Mouse (Mus musculus) neural tube, embryonic 10.5 days (tissue): ENCODE results near the gene Antxr2.

Experiments used
- DNase-seq: peaks from one replicate; pipeline ENCODE4 v3.0.0-alpha.2; 2017; ENCODE audit warnings: low spot score; ENCODE audit errors: extremely low spot score

Gene Antxr2

GRCm38 (mm10) chr5:97995881-97996280 is 35.0 kb downstream of the Antxr2 start:
- DNase-seq = no peak

DNA sequence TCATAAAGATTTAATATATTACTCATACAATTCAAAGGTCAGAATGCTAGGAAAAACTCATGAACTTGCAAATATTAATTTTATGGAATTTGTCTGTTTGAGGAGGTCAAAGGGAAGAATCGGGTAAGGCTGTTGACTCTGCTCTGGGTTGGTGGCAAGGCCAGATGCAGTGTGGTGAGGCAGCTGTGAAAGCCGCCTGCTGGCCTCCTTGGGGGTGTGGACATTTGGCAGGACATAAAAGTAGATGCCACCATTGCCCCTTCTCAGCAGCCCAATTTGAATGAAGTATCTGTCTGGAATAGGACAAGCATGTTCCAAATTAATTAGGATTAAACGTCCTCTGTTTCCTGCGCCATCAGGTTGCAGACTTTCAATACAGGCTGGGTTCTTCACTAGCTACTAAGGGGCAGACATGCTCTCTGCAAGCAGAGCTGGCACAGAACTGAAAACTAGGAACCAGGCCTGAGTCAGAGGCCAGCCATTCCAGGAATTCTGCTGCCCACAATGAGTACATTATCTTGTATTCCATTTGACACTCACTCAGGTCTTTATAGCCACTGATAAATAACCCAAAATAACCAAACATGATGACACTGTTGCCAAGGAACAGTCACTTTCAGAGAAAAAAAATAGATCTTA is 44.1 kb downstream of the Antxr2 start:
- no peak for DNase-seq

GRCm38 (mm10) chr5:97983375-97983774 is 47.5 kb downstream of the Antxr2 start:
- no peak for DNase-seq

GRCm38 (mm10) chr5:97980472-97980871 is 50.4 kb downstream of the Antxr2 start:
- peak; percentile 23 for DNase-seq

DNA sequence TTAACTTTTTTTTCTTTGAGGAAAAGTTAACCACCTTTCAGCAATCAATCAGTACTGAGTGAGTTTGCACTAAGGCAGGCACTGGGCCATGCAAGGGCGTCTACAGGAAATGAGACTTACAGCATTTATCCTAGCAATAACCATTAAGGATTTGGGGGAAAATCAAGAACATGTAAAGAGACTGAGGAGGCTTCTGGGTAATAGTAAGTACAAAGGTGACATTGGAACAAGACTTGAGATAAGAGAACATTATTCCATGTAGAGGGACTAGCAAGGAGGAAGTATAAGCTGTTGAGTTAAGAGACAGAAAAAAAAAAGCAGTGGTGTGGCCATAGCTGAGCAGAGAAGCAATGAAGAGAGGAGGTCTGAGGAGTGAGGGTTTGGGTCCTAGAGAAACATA is 57.5 kb downstream of the Antxr2 start:
- no peak for DNase-seq

GRCm38 (mm10) chr5:97972029-97972428 is 58.8 kb downstream of the Antxr2 start:
- no peak for DNase-seq

- DNase-seq = no peak
These were observed 59.6 kb downstream of the Antxr2 start for GRCm38 (mm10) chr5:97971236-97971635.

DNA sequence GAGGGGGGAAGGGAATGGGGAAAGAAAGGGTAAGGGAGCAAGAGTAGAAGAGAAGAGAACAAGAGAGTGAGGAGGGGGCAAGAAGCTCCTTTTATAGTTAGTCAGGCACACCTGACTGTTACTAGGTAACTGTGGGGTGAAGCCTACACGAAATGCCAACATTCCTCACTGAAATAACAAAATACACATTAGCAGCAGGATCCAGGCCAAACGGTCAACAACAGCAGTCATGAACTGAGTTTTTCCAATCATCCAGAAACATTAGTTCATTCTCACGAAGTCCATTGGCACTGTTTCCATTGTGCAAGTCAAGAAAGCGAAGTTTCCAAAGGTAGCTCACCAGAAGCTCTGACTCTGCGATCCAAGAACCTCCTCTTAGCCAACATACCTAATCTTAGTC is 63.8 kb downstream of the Antxr2 start:
- DNase-seq = no peak

DNA sequence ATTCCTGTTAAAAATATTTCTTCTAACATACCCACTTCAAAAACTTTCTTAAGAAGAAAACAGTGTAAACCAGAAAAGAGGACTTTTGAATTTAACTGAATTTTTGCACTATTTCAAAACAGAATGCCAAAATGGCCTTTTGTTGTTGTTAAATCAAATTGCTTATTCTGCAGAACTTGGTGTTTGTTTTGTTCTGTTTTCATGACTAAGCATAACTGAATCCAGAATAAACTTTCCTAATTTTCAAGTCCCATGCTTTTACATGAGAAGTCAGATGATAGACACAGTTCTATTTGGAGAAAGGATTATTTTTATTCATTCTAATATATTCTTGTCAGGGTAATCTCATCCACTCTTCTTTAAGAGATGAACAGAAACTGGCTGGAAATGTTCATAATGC is 64.7 kb downstream of the Antxr2 start:
- no peak for DNase-seq

DNA sequence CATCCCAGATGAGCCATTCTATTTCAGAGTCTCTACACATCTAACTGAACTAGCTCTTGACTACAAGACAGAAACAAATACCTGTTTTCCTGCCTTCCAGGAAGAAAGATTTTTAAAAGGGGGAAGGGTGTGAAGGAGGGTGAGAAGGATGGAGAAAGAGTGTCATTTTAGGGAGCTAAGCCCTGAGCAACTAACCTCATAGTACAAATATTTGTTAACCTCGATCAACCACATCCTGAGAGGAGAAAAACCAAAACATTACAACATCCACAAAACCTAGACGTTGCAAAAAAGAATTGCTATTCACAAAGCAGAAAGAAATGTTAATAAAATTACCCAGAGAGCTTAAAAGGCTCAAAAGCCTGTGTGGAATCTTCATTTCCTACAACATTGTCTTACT is 66.4 kb downstream of the Antxr2 start:
- DNase-seq = no peak

- no peak for DNase-seq
These were observed 68.3 kb downstream of the Antxr2 start for GRCm38 (mm10) chr5:97962512-97962911.

- no peak for DNase-seq
These were observed 69.1 kb downstream of the Antxr2 start for GRCm38 (mm10) chr5:97961786-97962185.

GRCm38 (mm10) chr5:97959651-97960050 is 71.2 kb downstream of the Antxr2 start:
- DNase-seq = no peak

- DNase-seq = no peak
These were observed 71.8 kb downstream of the Antxr2 start for GRCm38 (mm10) chr5:97959010-97959409.

GRCm38 (mm10) chr5:97957501-97957900 is 73.3 kb downstream of the Antxr2 start:
- no peak for DNase-seq

GRCm38 (mm10) chr5:97954193-97954772 is 76.6 kb downstream of the Antxr2 start:
- DNase-seq = no peak

DNA sequence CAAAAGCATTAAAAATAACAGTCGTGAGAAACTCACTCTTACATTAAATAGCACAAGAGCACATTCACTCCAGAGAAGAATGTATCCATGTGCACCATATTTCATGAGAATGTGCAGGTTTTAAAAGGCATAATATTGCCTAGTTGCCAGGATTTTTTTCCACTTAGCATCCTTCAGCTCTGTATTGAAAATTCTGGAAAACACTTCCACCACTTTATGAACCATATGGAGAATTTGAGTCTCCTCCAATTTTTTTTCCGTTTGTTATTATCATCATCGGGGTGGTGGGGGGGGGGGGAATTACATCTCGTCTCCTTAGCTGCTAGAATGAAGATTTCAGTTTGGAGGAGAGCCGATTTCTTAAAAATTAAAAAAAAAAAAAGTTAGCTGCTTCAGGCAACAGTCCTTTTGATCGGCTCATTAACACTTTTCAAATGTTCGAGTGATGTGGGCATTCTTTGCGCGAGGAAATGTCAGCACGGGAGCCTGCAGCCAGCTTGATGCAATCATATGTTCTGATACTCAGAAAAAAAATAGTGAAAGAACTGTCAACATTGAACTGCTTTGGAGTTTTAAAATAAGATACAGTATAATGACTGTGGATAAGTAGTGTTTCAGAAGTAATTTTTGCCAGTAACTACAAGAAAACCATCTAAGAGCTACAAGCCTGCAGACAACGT is 77.5 kb downstream of the Antxr2 start:
- no peak for DNase-seq

DNA sequence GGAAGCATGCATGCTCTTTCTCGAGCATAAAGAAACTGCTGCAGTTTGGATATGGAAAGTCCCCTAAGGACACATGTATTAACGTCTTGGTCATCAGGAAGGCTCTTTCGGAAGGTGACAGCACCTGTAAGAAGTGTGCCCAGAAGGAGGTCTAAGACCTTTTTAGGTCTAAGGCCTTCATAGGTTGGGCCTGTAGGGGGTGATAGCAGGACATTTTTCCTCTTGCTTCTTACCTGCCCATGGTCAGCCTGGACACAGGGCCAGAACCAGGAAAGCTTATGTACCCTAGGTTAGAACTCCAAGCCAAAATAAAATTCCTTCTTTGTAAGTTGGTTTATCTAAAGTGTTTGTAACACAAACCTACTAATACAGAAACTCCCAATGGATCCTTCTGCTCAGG is 83.6 kb downstream of the Antxr2 start:
- DNase-seq = no peak

DNA sequence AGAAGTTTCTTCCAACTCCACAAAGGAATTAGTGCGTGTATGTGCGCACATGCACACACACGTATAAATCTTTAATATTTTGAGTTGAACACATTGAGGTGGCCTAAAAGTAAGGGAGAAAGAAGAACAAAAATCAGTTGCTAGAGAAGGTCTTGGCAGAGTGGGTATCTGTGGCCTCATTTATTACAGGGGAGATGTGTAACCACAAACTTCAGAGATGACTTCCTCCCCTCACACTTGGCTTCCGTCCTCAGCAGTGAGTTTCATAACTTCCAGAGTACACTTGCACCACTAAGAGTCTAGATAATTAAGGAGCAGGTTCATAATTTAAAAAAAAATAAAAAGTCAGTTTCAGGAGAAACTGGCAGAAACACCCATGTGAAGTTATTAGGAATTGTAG is 84.6 kb downstream of the Antxr2 start:
- no peak for DNase-seq

- DNase-seq = peak; percentile 64
These were observed 95.4 kb downstream of the Antxr2 start for GRCm38 (mm10) chr5:97935140-97936129.

DNA sequence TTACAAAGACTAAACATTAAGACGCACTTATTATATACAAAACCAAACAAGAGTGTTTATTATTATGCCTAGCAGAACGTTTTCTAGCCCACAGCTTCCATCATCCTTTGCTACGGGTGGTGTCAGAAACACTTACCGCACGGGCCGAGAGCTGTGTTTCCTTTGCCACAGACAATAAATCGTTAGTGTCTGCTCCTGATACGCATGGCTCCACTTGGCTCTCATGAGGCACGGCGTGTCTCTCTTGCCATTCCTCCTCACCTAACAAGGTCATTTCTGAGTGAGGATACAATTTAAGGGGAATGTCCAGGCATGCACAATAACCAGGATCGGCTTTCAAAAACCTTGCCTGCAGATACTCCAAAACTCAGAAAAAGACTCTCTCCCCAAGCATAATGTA is 113.2 kb downstream of the Antxr2 start:
- DNase-seq = no peak

DNA sequence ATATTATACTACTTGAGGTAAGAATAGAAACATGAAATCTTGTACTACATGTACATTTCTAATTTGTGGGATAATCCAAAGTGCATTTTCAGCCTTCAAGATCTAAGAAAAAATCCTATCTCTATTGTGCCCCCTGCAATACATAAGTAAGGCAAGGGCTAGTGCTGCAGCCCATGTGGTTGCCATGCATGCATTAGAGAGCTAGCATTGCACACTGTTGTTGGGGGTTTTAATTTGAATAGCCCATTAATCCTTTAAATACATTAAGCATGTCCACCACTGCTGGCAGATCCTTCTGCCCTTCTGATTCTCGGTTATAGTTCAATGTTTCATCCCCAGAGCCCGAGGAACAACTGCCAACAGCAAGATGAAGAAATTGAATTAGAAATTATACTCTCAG is 116.0 kb downstream of the Antxr2 start:
- DNase-seq = no peak
